Mouse (Mus musculus): Measurements from ENCODE around the gene 5031439G07Rik.

DNA sequence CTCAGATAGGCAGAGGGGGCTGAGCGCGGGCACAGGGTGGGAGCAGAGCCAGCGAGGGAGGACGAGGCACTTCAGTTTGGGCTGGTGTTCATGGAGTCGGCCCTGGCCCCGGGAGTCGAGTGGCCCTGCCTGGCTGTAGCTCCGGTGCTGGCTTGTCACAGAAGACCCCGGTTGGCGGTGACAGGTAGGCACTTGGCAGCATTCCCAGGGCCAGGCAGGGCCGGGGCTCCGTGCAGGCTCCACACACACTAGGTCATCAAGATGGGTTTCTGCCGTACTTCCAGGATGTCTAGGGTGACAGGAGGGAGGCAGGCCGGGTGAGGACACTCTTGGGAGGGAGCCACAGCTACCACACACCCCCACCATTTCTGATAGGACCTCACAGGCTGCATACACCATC lies 39.4 kb downstream of the 5031439G07Rik start:
- TF ChIP-seq CTCF (IDR thresholded peaks at IDR 0.05; ENCODE audit: extremely low read depth, insufficient read depth, low read length) (no peak), POLR2A (IDR thresholded peaks at IDR 0.05; ENCODE audit: extremely low read depth, insufficient read depth, low read length) (no peak)
